Mouse (Mus musculus) c-Kit-positive CD71-positive TER-119-positive erythroid progenitor cells, embryonic 14.5 days (primary cell): ENCODE measurements around the gene Cdc42.

Experiments used
- DNase-seq: peaks from one replicate; pipeline ENCODE4 v3.0.0-alpha.2; 2013; ENCODE audit warnings: low spot score

The Cdc42 gene

DNA sequence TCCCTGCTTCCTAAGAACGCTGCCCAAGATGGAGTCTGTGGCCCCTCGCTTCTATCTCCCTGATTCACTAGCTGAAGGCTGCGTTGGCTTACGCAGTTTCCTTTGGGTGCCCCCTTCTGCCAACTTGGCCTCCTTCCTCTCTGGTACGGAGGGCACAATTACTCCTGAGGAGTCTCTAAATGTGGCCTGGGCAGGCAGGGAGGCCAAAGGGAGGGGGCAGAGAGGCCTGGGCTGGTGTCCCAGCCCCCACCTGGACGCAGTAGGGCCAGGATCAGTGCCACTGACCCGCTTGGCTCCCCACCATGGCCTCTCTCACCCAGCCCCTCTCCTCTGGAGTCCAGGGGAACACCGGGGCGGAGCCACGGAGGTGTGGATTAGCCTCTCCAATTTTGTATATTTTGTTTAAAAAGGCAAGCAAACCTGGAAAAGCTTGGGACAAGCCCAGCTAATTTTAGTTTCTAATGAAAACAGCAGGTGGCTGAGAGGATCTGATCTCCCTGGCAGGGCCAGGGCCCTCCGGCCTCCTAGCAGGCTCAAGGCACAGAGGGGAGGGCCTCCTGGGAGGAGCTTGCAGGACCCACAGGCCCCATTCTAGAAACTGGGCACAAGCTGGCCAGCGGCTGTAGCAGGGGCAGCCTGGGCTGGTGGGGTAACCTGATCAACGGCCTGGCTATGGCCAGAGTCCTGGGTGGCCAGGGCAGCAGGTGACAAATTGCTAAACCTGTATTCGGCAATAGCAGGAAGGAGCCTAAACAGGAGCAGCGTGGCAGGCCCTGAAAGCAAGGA lies 71.5 kb downstream of the Cdc42 start:
- no peak for DNase-seq

- no peak for DNase-seq
Measured at GRCm38 (mm10) chr4:137283407-137283732, 74.2 kb downstream of the Cdc42 start.

GRCm38 (mm10) chr4:137282584-137283406 lies 74.7 kb downstream of the Cdc42 start:
- DNase-seq = no peak

- DNase-seq = no peak
Measured at GRCm38 (mm10) chr4:137282122-137282521, 75.4 kb downstream of the Cdc42 start.

GRCm38 (mm10) chr4:137281273-137281672 lies 76.2 kb downstream of the Cdc42 start:
- DNase-seq = no peak

DNA sequence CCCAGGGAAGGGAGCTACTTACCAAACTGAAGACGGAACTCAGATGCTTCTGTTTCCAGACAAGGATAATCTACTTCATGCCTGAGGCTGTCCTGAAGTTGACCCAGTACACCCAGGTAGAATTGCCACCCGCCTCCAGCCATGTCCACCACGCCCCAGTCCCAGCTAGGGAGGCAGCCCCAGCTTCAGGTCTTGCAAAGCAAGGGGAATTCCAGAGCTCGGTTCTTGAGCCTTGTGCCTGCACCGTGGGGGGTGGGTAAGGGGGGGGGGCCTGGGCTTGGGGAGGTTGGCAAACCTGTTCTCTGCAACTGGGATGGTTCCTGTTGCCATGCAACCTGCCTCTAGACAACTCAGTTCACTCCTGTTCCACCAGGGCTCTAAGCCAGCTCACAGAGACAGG lies 78.2 kb downstream of the Cdc42 start:
- DNase-seq = no peak

DNA sequence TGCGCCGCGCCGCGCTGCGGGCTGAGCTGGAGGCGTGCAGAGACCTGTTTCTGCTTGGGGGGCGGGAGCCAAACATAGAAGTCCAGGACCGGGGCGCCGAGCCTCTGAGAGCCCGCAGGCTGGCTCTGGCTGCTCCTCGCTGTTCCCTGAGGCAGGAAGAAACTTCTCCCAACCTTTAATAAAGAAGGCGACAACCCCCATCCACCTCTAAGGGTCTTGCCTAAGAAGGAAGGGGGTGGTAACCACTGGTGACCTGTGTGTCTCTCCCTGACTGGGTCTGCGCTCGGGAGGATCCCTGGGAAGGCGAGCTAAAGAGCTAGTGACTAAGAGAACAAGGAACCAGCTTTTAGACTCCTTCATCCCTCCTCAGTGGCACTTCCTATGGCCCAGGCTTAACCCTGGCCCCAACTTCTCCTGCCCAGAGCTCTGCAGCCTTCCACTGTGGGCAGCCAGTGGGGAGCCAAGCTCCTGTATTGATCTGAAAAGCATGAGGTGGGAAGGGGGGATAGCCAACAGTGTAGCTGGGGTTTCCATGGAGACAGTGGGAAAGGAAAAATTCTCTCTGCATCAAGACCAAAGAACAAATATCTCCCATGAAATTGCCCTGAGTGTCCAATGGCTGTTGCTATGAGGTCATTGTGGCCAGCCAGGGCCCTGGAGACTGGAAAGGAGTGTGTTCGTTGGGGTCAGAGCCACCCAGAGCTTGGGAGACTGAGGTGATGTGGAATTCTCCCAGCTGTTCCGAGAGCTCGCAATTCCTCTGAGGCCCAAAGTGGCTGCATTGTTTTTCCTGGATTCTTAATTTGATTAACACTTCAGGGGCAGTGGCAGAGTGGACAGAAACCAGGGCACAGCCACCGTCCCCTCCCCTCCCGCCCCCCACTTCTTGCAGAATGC lies 79.1 kb downstream of the Cdc42 start:
- no peak for DNase-seq

- DNase-seq = no peak
Measured at GRCm38 (mm10) chr4:137277600-137278143, 79.8 kb downstream of the Cdc42 start.

GRCm38 (mm10) chr4:137277166-137277513 lies 80.4 kb downstream of the Cdc42 start, which contains the start of gene Wnt4:
Wnt4 (plus strand) TSS chr4:137277489.
- no peak for DNase-seq

DNA sequence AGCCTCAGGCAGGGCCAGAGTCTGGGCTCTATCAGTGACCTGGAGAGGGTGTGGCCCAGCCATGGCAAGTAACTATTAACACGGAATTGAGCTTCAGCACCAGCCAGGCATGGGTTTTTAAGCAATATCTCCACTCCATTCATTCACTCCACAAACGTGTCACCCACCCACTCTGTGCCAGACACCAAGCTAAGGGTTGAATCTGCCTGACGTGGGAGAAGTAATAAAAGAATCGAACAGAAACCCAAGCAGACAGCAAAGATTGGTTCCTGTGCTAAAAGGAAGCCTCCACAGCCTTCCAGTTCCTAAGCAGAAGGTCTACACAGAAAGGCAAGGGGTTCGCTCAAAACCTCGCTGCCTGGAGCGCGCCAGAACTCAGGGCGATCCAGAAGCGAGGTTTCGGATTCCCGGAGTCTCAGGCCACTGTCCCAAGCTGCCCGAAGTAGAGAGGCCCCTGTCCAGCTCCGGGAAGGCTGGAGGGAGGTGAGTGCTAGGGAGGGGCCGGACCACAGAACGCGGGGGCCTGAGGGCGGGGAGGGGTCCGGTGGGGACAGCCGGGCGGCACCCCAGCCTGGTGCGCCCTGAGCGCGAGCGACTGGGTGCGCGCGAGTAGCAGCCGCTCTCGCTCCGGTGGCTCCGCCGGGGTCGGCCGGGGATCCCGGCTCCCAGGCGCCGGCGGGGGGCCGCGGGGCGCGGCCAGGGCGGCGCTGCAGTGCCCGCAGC lies 80.9 kb downstream of the Cdc42 start:
- no peak for DNase-seq

DNA sequence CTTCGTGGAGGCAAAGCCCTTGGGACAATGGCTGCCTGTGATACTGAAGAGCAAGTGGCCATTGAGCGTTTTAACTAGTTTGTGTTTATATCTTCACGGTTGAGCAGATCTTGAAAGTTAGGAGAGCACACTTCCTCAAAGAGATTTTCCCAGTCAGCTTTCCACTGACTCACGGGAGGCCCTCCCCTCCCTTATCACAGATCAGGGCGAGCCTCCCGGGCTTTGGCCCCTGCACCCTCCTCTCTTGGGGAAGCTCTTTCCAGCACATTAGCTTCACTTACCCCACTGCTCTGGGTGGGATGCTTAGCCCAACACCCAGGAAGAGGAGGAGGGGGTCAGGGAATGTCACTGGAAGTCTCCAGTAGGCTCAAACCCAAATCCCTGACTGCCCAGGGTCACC lies 83.2 kb downstream of the Cdc42 start:
- no peak for DNase-seq

- no peak for DNase-seq
Measured at GRCm38 (mm10) chr4:137271856-137272255, 85.7 kb downstream of the Cdc42 start.
